Mouse (Mus musculus) embryonic fibroblast, embryonic 13.5 days (primary cell): ENCODE measurements around the gene Grb2.

Experiments
- CTCF ChIP-seq: IDR thresholded peaks from 2 replicates; pipeline ENCODE4 v1.5.1; 2011; ENCODE audit warnings: mild to moderate bottlenecking, control low read depth, low read length, moderate library complexity, borderline replicate concordance; ENCODE audit not compliant: insufficient read depth
- POLR2A ChIP-seq: IDR thresholded peaks from 2 replicates; pipeline ENCODE4 v1.6.1; 2011; ENCODE audit warnings: low read depth, mild to moderate bottlenecking, control low read depth, low read length, moderate library complexity

DNA sequence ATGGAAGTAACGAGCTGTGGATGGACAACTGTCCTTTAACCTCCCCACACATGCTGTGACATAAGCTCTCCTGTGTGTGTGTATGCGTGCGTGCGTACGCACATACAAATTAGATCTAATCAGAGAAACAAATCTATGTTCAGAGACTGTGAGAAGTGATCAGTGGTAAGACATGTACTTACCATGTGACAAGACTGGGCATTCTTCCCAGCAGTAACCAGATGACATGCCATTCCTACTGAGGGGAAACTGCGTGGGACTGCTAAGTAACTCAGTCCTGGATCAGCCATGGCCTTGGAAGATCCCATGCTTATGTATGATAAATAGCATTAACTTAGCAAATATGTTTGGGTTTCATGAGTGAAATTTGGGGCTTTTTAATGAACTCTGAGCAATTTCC, 23.5 kb downstream of the Grb2 start:
- TF ChIP-seq CTCF (no peak), POLR2A (no peak)
